Mouse (Mus musculus) testis, adult 2 months (tissue): ENCODE measurements around the gene Irgm2. TPM values are rescaled to one million over a fixed set of nuclear protein-coding genes. Genes with fewer than 3 reads are reported as not detected.

Source experiments
- H3K27ac ChIP-seq: fragments of 200-500 bp; 2 replicates; pipeline ENCODE4 v1.5.1; 2012; ENCODE audit warnings: low read depth, low read length; ENCODE audit not compliant: control insufficient read depth, insufficient read depth
- H3K27me3 ChIP-seq: fragments of 200-500 bp; 2 replicates; pipeline ENCODE4 v1.6.1; 2012; ENCODE audit warnings: mild to moderate bottlenecking, low read length, moderate library complexity; ENCODE audit not compliant: control insufficient read depth, insufficient read depth
- H3K36me3 ChIP-seq: fragments of 200-500 bp; 2 replicates; pipeline ENCODE4 v1.6.1; 2012; ENCODE audit warnings: mild to moderate bottlenecking, low read length; ENCODE audit not compliant: control insufficient read depth, insufficient read depth
- H3K4me1 ChIP-seq: fragments of 200-500 bp; 2 replicates; pipeline ENCODE4 v1.6.1; 2012; ENCODE audit warnings: low read length; ENCODE audit not compliant: control insufficient read depth, insufficient read depth
- H3K4me3 ChIP-seq: fragments of 200-500 bp; 2 replicates; pipeline ENCODE4 v1.5.1; 2012; ENCODE audit warnings: low read depth, mild to moderate bottlenecking, low read length, moderate library complexity, mixed read lengths; ENCODE audit not compliant: control insufficient read depth
- CTCF ChIP-seq: fragments of 200-500 bp; IDR thresholded peaks from 2 replicates; pipeline ENCODE4 v1.5.1; 2012; ENCODE audit warnings: low read depth, mild to moderate bottlenecking, inconsistent platforms, low read length, moderate library complexity; ENCODE audit not compliant: control insufficient read depth, insufficient read depth, insufficient replicate concordance
- POLR2A ChIP-seq: fragments of 200-500 bp; IDR thresholded peaks from 2 replicates; pipeline ENCODE4 v1.6.1; 2012; ENCODE audit warnings: low read depth, mild to moderate bottlenecking, inconsistent platforms, low read length, moderate library complexity; ENCODE audit not compliant: control insufficient read depth
- polyA plus RNA-seq: library from polyadenylated mRNA; depleted of rRNA; stranded (reverse); fragments of >200 nt; gene quantifications from 2 replicates; pipeline ENCODE4 v1.2.3, GENCODE M21; 2012

Irgm2 gene
- polyA plus RNA-seq, 1 experiment = 0.79 TPM

DNA sequence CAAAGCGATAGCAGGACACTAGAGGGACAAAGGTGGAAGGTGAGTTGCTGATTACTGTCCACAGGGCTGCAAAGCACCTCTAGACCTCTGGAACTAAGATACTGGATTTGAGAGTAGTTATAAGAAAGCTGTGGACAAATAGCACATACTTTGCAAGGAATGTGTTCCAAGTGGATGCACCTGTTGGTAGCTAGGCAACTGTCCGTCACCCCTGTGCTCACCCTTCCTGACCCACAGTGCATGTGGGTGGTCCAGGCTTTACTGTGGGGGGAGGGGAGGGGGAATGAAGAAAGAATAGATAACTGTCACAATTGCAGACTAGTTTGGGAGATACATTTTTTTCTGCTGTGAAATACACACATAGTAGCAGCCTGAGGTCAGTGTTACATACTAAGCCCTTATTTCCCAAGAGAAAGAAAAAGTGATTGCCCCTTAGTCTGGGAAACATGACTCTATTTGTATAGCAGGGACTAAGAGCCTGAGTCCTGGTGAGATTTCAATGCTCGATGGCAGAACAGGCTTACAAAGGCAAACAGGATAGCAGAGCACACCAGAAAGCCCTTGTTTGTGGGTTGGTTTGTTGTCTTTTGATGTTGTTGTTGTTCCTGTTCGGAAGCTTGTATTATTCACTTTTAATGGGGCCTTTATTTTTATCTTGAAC, 5.4 kb upstream of the Irgm2 start:
- Histone ChIP-seq H3K27ac (no peak overlapping the region), H3K4me1 (no peaks in the 10 kb centered on the region; the same call in 1 of the 2 replicates)
- no peak for TF ChIP-seq CTCF
- no peak for TF ChIP-seq POLR2A

DNA sequence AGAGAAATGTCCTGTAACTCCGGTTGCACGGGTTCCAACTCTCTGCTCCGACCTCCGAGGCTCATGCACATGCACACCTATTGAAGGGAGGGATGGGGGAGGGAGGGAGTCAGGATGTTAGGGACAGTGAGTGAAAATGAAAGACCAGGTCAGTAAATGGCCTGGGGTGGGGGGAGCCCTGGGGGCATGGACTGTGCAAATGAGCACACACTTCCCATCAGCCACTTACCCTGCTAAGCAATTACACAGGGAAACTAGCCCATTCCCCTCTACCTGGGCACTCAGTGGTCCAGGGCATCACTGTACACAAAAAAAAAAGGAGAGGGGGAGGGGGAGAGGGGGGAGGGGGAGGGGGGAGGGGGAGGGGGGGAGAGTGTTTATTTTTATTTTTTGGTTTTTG, 755 bp upstream of the Irgm2 start:
- no peak overlapping the region for H3K4me3 ChIP-seq
- no peaks in the 10 kb centered on the region for H3K36me3 ChIP-seq
- H3K27ac ChIP-seq = no peak overlapping the region
- H3K4me1 ChIP-seq = no peaks in the 10 kb centered on the region; the same call in 1 of the 2 replicates
- TF ChIP-seq CTCF (no peak), POLR2A (no peak)
- no peaks in the 10 kb centered on the region for H3K27me3 ChIP-seq

More for the DNA sequence above, 5.4 kb upstream of the Irgm2 start:
- Histone ChIP-seq H3K36me3 (no peaks in the 10 kb centered on the region), H3K4me3 (no peak overlapping the region), H3K27me3 (no peaks in the 10 kb centered on the region)

DNA sequence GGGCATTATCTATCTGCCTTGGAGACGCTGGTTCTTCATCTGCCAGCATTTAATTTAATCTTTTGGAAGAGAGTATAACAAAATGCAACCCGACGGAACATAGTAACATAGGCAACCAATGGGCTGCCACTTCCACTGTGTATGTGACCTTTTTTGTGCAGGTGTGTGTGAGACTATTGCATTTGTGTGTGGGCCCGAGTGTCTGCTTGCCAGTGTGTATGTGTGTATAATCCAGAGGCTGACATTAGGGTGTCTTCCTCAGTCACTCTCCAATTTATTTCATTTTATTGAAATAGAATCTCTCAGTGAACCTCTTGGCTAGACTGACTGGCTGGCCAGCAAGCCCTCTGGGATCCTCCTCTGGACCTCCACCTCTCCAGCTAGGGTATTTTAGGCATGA, 808 bp downstream of the Irgm2 start:
- Histone ChIP-seq H3K4me3 (no peak overlapping the region), H3K27ac (no peak overlapping the region), H3K36me3 (no peaks in the 10 kb centered on the region), H3K27me3 (no peaks in the 10 kb centered on the region), H3K4me1 (no peaks in the 10 kb centered on the region; the same call in 1 of the 2 replicates)
- TF ChIP-seq POLR2A = no peak
- TF ChIP-seq CTCF = no peak

DNA sequence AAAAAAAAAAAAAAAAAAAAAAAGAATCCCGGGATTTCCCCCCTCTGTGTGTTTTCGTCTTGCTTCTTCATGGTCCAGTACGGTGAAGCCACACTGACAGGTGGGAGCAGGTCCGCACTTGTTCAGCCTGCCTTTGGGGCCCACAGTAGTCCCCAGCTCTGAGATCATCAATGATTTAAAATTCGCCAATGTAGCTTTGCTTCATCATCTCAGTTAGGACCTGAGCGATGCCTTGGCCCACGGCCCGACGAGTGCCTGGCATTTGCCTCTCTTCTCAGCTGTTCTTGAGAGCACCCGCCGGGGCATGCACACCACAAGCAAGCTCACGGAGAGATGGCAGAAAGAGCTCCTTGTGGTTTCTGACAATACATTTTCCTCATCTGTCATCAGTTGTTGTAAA, 1.6 kb downstream of the Irgm2 start:
- Histone ChIP-seq H3K27ac (no peak overlapping the region), H3K4me3 (no peak overlapping the region), H3K36me3 (no peaks in the 10 kb centered on the region), H3K4me1 (no peaks in the 10 kb centered on the region; the same call in 1 of the 2 replicates), H3K27me3 (no peaks in the 10 kb centered on the region)
- TF ChIP-seq POLR2A (no peak), CTCF (no peak)

DNA sequence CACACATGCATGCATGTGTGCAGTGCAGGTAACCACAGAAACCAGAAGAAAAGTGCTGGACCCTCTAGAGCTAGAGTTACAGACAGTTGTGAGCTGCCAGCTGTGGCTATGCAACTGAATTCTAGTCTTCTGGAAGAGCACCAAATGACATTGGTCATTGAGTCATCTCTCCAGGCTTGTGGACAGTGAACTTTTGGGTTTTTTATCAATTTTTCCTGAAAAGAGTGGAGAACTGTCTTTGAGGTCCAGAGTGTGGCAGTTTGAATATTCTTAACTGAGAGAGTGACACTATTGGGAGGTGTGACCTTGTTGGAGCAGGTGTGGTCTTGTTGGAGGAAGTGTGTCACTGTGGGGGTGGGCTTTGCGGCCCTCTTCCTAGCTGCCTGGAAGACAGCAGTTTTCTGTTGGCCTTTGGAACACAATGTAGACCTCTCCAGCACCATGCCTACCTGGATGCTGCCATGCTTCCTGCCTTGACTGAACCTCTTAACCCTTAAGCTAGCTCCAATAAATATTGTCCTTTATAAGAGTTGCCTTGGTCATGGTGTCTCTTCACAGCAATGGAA, 11.0 kb downstream of the Irgm2 start:
- no peak overlapping the region for H3K27ac ChIP-seq
- no peaks in the 10 kb centered on the region for H3K36me3 ChIP-seq
- H3K4me1 ChIP-seq = peaks cover 3% of the 10 kb centered on the region
- TF ChIP-seq POLR2A = no peak
- TF ChIP-seq CTCF = no peak
- no peaks in the 10 kb centered on the region for H3K27me3 ChIP-seq
- no peak overlapping the region for H3K4me3 ChIP-seq

DNA sequence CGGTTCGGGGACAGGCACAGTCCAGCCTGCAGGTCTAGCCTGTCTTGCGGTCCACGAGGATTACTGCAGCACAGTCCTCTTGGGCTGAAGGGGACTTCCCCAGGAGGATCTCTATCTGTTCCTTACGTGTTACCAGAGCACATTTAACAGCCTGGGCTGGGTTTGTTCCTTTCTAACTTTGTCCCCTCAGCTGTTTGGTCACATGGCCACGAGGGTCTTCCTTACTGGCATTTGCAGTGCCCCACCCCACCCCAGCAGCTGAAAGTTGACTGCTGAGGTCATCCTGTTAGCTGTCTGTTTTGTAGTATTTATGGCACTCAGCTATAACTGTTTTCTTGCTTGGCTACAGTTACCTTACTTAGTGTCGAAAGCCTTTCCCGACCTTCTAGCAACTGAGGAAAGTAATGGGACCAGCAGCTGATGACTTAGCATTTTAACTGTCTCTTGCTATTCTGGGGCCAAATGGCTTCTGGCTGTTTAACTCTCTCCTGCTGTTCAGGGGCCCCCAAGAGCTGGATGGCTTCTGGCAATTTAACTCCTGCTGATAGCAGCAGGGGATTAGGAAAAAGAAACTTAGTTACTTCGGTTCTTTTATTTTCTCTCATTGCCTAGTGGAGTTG, 11.8 kb downstream of the Irgm2 start:
- Histone ChIP-seq H3K36me3 (no peaks in the 10 kb centered on the region), H3K4me1 (peaks cover 3% of the 10 kb centered on the region), H3K27me3 (no peaks in the 10 kb centered on the region), H3K4me3 (no peak overlapping the region), H3K27ac (no peak overlapping the region)
- TF ChIP-seq CTCF (no peak), POLR2A (no peak)

DNA sequence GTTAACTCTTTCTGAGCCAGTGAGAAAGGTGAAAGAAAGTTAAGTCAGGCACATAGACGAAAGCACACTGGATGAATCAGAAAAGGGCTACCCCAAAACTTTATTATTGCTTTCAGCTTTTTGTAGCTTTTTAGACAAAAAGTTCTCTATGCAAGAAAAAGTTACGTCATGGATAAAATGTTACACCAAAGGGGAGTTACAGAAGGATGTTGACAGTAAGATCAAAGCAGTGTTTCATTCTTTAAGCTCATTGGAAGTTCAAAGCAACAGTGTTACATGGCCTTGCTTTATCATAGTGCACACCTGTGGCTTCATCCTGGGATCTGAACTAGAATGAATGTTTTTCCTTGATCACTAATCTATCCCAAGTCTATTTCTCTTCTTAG, 12.3 kb downstream of the Irgm2 start:
- H3K4me1 ChIP-seq = peaks cover 3% of the 10 kb centered on the region
- no peak for TF ChIP-seq CTCF
- TF ChIP-seq POLR2A = no peak
- no peaks in the 10 kb centered on the region for H3K27me3 ChIP-seq
- H3K4me3 ChIP-seq = no peak overlapping the region
- H3K27ac ChIP-seq = no peak overlapping the region
- H3K36me3 ChIP-seq = no peaks in the 10 kb centered on the region
